Mouse (Mus musculus) mature B cell (primary cell): Measurements from ENCODE around the gene Glt1d1.

Experiments
- in situ Hi-C: fragments of 300-500 bp; cut with MboI; formaldehyde crosslinking; loops from 2 replicates; pipeline ENCODE4 v1.14.3; 2019

Gene Glt1d1

GRCm38 (mm10) chr5:127631671-127632070 is 391 bp upstream of the Glt1d1 start:
- in situ Hi-C loops: no loop called here

- in situ Hi-C loops: no loop called here
Measured at GRCm38 (mm10) chr5:127633188-127633587, 1.1 kb downstream of the Glt1d1 start.

GRCm38 (mm10) chr5:127633666-127634065 is 1.6 kb downstream of the Glt1d1 start:
- in situ Hi-C loops: no loop called here

- in situ Hi-C loops: no loop called here
Measured at GRCm38 (mm10) chr5:127637622-127638021, 5.6 kb downstream of the Glt1d1 start.

- in situ Hi-C loops: no loop called here
Measured at GRCm38 (mm10) chr5:127638177-127638576, 6.1 kb downstream of the Glt1d1 start.

GRCm38 (mm10) chr5:127639067-127639605 is 7.1 kb downstream of the Glt1d1 start:
- in situ Hi-C loops: no loop called here

- in situ Hi-C loops: no loop called here
Measured at GRCm38 (mm10) chr5:127639635-127640034, 7.6 kb downstream of the Glt1d1 start.

- in situ Hi-C loops: no loop called here
Measured at GRCm38 (mm10) chr5:127640359-127640758, 8.3 kb downstream of the Glt1d1 start.

GRCm38 (mm10) chr5:127641185-127641958 is 9.3 kb downstream of the Glt1d1 start:
- in situ Hi-C loops: no loop called here

GRCm38 (mm10) chr5:127648046-127648445 is 16.0 kb downstream of the Glt1d1 start:
- in situ Hi-C loops: loop anchor here (5.0 kb wide), 1 partner anchor 41 kb away; no protein-coding TSS in a partner anchor

GRCm38 (mm10) chr5:127649077-127649476 is 17.0 kb downstream of the Glt1d1 start:
- in situ Hi-C loops: loop anchor here (5.0 kb wide), 1 partner anchor 42 kb away; no protein-coding TSS in a partner anchor

- in situ Hi-C loops: no loop called here
Measured at GRCm38 (mm10) chr5:127658257-127658656, 26.2 kb downstream of the Glt1d1 start.

GRCm38 (mm10) chr5:127659312-127659711 is 27.2 kb downstream of the Glt1d1 start:
- in situ Hi-C loops: no loop called here

- in situ Hi-C loops: no loop called here
Measured at GRCm38 (mm10) chr5:127660267-127660666, 28.2 kb downstream of the Glt1d1 start.

GRCm38 (mm10) chr5:127660979-127661378 is 28.9 kb downstream of the Glt1d1 start:
- in situ Hi-C loops: no loop called here

- in situ Hi-C loops: no loop called here
Measured at GRCm38 (mm10) chr5:127673913-127674312, 41.9 kb downstream of the Glt1d1 start.

GRCm38 (mm10) chr5:127677561-127677960 is 45.5 kb downstream of the Glt1d1 start:
- in situ Hi-C loops: no loop called here

GRCm38 (mm10) chr5:127678501-127678900 is 46.4 kb downstream of the Glt1d1 start:
- in situ Hi-C loops: no loop called here

- in situ Hi-C loops: no loop called here
Measured at GRCm38 (mm10) chr5:127688568-127689170, 56.6 kb downstream of the Glt1d1 start.

GRCm38 (mm10) chr5:127691085-127691484 is 59.0 kb downstream of the Glt1d1 start:
- in situ Hi-C loops: no loop called here

- in situ Hi-C loops: no loop called here
Measured at GRCm38 (mm10) chr5:127691581-127691980, 59.5 kb downstream of the Glt1d1 start.

- in situ Hi-C loops: no loop called here
Measured at GRCm38 (mm10) chr5:127695898-127696297, 63.8 kb downstream of the Glt1d1 start.

GRCm38 (mm10) chr5:127696602-127697001 is 64.5 kb downstream of the Glt1d1 start:
- in situ Hi-C loops: no loop called here
